Mouse (Mus musculus) brown adipose tissue, adult 24 weeks (tissue): ENCODE results near the gene Tmem234. TPM values are rescaled to one million over a fixed set of nuclear protein-coding genes. Genes with fewer than 3 reads are reported as not detected.

ENCODE experiments used
- H3K27ac ChIP-seq: fragments of 200-500 bp; replicated peaks from 2 replicates; pipeline ENCODE4 v1.5.1; 2012; ENCODE audit warnings: low read depth, mild to moderate bottlenecking, low read length
- H3K4me1 ChIP-seq: fragments of 200-500 bp; 2 replicates; pipeline ENCODE4 v1.6.1; 2012; ENCODE audit warnings: low read length, mixed read lengths; ENCODE audit not compliant: control insufficient read depth, insufficient read depth, insufficient read length
- H3K4me3 ChIP-seq: fragments of 200-500 bp; 2 replicates; pipeline ENCODE4 v1.5.1; 2012; ENCODE audit warnings: low read depth, mild to moderate bottlenecking, low read length, moderate library complexity; ENCODE audit not compliant: insufficient read depth
- polyA plus RNA-seq: library from polyadenylated mRNA; stranded (reverse); fragments of >200 nt; gene quantifications from 2 replicates; pipeline ENCODE4 v1.2.4, GENCODE M21; 2012; ENCODE audit not compliant: missing spikeins, insufficient read depth, insufficient read length

Tmem234 gene
- polyA plus RNA-seq, 1 experiment, result 96.6 TPM

DNA sequence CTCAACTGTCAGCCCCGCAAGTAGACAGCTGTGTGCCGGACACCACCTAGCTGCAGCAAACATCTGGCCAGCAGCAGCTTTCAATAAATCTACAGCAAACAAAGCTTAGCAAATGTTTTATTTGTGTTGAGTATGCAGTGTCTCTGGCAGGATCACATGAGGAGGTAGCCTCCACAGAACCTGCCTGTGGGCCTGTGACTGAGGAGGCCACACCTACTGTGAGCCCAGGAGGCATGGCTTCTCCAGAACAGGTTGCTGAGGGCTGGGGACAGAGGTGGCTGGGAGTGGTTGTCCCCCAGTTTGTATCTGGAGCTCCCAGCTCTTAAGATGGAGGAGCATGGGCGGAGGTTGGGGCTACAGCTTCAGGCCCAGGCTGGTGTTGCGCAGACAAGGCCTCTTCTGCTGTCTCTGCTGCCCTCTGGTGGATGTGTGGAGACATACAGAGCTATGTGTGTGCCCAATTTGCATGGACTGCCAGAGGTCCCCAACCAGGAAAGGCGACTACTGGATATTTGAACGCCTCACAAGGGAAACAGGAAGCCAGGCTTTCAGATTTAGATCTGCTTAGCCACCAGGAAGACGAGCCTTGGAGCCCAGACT, 8.1 kb downstream of the Tmem234 start:
- Histone ChIP-seq H3K27ac (no peak overlapping the region), H3K4me3 (no peak overlapping the region), H3K4me1 (no peaks in the 10 kb centered on the region)

DNA sequence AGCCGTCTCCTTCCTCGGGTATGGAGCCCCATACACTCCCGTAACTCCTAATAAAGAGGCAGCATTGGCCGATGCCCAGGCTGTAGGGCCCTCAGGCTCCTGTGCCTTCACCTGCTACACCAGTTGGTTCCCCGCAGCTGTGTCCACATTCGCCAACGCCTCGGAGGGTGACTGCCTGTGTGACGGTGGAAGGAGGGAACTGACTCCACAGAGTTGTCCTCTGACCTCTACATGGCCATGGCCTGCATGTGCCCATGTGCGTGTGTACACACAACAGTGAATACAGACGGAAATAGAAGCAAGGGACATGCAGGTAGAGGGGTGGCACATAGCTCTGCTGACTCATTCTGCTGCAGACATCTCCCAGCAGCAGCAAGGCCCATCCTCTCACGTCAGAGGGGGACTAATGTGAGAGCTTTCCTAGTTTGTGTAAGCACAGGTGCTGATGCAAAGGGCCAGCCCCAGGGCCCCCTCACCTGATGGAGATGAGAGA, 8.7 kb downstream of the Tmem234 start:
- Histone ChIP-seq H3K27ac (no peak overlapping the region), H3K4me3 (no peak overlapping the region)

GRCm38 (mm10) chr4:129610026-129610425, 9.6 kb downstream of the Tmem234 start:
- Histone ChIP-seq H3K4me3 (no peak overlapping the region), H3K4me1 (no peaks in the 10 kb centered on the region), H3K27ac (no peak overlapping the region)

More for the DNA sequence above, 8.7 kb downstream of the Tmem234 start:
- H3K4me1 ChIP-seq, result no peaks in the 10 kb centered on the region

- no peaks in the 10 kb centered on the region for H3K4me1 ChIP-seq
- no peak overlapping the region for H3K4me3 ChIP-seq
- H3K27ac ChIP-seq, result no peak overlapping the region
Measured at GRCm38 (mm10) chr4:129610472-129610871, 10.0 kb downstream of the Tmem234 start.

DNA sequence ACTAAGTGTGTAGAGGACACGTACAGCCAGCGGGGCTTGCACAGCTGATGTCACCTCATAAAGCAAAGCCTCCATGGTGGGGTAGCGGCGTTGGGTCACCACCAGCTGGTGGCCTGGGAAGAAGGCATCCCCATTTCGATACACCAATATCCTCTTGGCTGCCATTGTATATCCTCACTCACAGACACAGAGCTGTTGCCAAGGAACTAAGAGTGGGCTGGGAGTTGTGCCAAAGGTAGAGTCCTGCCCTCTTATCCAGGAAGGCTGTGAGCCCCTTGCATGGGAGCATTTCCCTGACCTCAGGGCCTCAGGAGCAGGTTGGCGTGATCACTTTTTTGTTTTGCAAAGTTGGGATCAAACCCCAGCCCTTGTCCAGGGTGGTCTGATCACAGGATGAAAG, 13.6 kb downstream of the Tmem234 start, which contains the start of gene Dcdc2b:
Gene Dcdc2b (minus strand): TSS at position 165 of the 400 bp plus-strand sequence.
- Histone ChIP-seq H3K27ac (no peak within 1 kb of the TSS), H3K4me3 (no peak within 1 kb of the TSS), H3K4me1 (peaks cover 5% of the 10 kb centered on the region; the same call in 1 of the 2 replicates)

DNA sequence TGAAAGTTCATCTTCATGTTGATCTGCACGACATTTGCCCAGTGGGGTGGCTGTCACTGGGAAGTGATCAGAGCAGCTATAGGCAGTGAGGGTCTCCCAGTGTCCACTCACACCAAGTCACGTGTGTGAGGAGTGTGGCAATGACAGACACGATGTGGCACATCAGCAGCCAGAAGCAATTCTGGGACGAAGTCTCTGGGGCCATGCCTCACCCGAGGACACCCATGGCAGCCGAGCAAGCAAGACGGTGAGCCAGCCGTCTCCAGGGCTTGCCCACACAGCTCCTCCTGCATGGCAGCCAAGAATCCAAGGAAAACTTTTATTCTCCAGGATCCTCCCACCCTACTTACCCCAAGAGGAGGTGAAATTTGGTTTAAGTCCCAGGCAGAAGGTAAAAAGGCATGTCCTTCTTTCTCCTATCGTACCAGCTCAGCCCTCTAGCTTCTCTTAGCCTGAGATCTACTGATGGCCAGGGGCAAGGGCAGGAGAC, 15.4 kb downstream of the Tmem234 start:
- H3K27ac ChIP-seq, result no peak overlapping the region
- H3K4me1 ChIP-seq, result peaks cover 10% of the 10 kb centered on the region
- no peak overlapping the region for H3K4me3 ChIP-seq

GRCm38 (mm10) chr4:129616631-129617030, 16.2 kb downstream of the Tmem234 start:
- Histone ChIP-seq H3K27ac (no peak overlapping the region), H3K4me3 (no peak overlapping the region), H3K4me1 (peaks cover 10% of the 10 kb centered on the region)

DNA sequence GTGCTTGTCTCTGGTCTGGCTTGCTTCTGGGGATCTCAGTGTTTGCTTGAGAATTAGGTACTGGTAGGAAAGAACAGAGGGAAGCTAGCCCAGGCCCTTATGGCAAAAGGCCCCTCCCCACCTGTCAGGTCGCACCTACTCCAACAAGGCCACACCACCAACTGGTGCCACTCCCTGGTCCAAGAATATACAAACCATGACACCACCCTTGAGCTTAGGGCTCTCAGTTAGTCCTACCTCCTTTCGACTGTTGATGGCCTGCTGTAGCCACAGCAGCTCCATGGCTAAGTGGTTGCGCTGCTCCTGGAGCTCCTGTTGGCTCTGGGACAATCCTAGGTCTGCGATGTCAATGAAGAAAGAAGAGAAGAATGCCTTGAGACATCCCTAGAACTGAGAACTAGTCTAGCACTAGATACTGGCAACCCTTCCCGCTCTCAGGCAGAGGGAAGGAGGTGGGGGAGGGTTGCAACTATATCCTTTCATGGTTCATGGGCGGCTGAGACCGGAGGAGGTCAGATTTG, 16.7 kb downstream of the Tmem234 start:
- H3K4me3 ChIP-seq, result no peak overlapping the region
- peaks cover 15% of the 10 kb centered on the region for H3K4me1 ChIP-seq
- no peak overlapping the region for H3K27ac ChIP-seq

DNA sequence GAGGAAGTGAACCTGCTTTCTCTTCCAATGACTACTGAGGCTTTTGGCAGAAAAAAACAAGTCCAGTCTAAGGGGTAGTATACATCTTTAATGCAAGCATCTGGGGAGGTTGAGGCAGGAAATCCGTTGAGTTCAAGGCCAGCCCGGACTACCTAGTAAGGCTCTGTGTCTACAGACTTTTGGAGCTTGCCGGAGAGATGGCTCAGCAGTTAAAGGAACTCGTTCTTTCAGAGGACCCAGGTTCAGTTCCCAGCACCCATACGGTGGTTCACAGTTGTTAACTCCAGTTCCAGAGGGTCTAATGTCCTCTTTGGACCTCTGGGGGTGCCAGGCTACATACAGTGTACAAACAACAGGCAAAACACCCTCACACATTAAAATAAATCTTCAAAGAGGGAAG, 17.6 kb downstream of the Tmem234 start:
- Histone ChIP-seq H3K4me1 (peaks cover 22% of the 10 kb centered on the region), H3K4me3 (peak overlapping the region; percentile 70), H3K27ac (0 out of 2 replicates have a peak overlapping the region, but pooled peaks have one; percentile 78)

GRCm38 (mm10) chr4:129618786-129619691, 18.6 kb downstream of the Tmem234 start, which contains the start of gene Iqcc:
Gene Iqcc (minus strand): TSS chr4:129619099.
- H3K4me1 ChIP-seq, result peaks cover 22% of the 10 kb centered on the region
- H3K4me3 ChIP-seq, result peak within 1 kb of the TSS; percentile 70
- peak within 1 kb of the TSS; percentile 80 for H3K27ac ChIP-seq

DNA sequence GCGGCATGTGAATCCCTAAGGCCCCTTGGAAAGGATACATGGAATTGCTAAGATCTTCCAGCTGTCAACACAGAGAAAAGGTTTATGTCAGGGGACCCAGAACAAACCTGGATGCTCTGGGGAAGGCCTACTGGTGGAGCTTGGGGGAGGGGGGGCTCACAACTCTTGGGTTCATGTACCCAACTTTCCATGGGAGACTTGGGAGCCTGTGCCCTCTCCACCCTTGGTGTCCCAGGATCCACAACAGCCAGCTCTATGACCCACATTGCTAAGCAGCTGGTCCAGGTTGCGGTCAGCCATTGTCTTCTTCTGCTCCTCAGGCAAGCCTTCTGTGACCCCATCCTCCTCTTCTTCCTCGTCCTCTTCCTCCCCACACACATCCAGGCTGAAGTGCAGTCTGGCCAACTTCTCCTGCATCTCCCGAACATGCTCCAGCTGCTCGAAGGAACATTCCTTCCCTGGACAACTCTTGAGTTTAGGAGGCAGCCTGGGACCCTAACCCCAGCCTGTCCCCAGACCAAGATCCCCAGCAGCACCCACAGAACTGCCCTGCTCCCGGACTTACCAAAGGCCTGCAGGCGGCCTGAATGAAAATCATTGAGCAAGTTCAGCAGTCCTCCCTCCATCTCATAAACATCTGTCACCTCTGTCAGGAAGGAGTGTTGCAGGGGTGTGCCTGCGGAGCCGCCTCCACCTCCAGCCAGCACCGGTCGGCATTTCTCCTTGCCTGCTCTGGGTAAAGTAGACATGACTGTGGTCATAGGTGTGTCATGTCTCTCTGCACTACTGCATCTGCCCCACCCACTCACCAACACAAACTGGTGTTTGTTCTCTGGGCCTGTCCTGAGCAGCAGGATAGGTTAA, 20.2 kb downstream of the Tmem234 start:
- Histone ChIP-seq H3K4me3 (peak overlapping the region; percentile 60), H3K27ac (peak overlapping the region; percentile 75), H3K4me1 (peaks cover 22% of the 10 kb centered on the region)

DNA sequence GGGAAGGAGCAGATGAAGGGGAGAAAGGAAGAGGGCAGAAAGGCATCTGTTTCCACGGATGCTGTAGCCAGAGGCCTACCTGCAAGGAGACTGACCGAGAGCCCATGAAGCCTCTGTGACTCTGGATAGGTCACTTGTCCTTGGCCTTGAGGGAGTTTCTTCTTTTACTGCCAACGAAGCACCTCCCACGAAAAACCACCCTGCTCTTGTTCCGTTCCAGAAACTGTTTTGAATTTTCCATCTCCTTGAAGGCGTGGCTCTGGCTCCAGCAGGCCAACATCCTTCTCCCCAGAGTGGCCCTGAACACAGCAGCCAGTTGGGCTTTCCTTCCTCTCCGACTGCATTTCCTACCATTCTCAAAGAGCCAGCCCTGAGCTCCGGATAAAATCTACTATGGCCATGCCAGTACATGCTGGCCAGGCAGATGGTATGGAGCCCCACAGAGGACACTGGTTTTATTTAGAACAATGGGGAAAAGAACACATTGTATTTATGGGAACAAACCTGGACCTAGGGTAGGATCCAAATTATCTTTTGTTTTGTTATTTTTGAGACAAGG, 20.9 kb downstream of the Tmem234 start:
- H3K4me1 ChIP-seq, result peaks cover 22% of the 10 kb centered on the region
- H3K4me3 ChIP-seq, result peak overlapping the region; percentile 98
- H3K27ac ChIP-seq, result peak overlapping the region; percentile 75

- peak overlapping the region; percentile 98 for H3K4me3 ChIP-seq
- peak overlapping the region; percentile 72 for H3K27ac ChIP-seq
Measured at GRCm38 (mm10) chr4:129622120-129622802, 21.8 kb downstream of the Tmem234 start.

More at GRCm38 (mm10) chr4:129622120-129622802, 21.8 kb downstream of the Tmem234 start:
- H3K4me1 ChIP-seq, result peaks cover 22% of the 10 kb centered on the region
